Mouse (Mus musculus) liver, embryonic 14.5 days (tissue): ENCODE measurements around the gene Diras2. TPM values are rescaled to one million over a fixed set of nuclear protein-coding genes. Genes with fewer than 3 reads are reported as not detected.

Experiments
- ATAC-seq: fragments of 200-750 bp; cut with Nextera tagmentation; 2 replicates; pipeline ENCODE4 v1.8.0; 2017; ENCODE audit warnings: moderate number of reproducible peaks, mild to moderate bottlenecking, moderate library complexity; ENCODE audit not compliant: insufficient read depth
- DNase-seq, 3 experiments: peaks; one replicate each; pipeline ENCODE4 v3.0.0-alpha.2; 2012 to 2013; ENCODE audit warnings: low read depth in 3 of 3, low spot score in 3 of 3
- H3K27ac ChIP-seq: fragments of 300-500 bp; sonication (generic); 2 replicates; pipeline ENCODE4 v1.5.1; 2014; ENCODE audit warnings: moderate library complexity, mild to moderate bottlenecking, control low read depth, inconsistent platforms
- H3K27me3 ChIP-seq: fragments of 300-500 bp; sonication (generic); 2 replicates; pipeline ENCODE4 v1.6.1; 2014; ENCODE audit warnings: mild to moderate bottlenecking, low read length, moderate library complexity; ENCODE audit not compliant: control insufficient read depth, insufficient read depth
- H3K36me3 ChIP-seq: fragments of 300-500 bp; sonication (generic); replicated peaks from 2 replicates; pipeline ENCODE4 v1.6.1; 2014; ENCODE audit warnings: low read depth; ENCODE audit not compliant: control insufficient read depth, insufficient read depth
- H3K4me1 ChIP-seq, 2 experiments: fragments of 200-500 bp in 1 of 2; fragments of 300-500 bp in 1 of 2; sonication (generic) in 1 of 2; replicated peaks; 2 replicates each; pipeline ENCODE4 v1.6.1; 2012 to 2014; ENCODE audit warnings: antibody characterized with exemption in 1 of 2, inconsistent platforms in 1 of 2, low read length in 1 of 2; ENCODE audit not compliant: control insufficient read depth in 2 of 2, insufficient read depth in 2 of 2
- H3K4me2 ChIP-seq: fragments of 300-500 bp; sonication (generic); 2 replicates; pipeline ENCODE4 v1.6.1; 2014; ENCODE audit warnings: low read depth, mild to moderate bottlenecking, control low read depth, moderate library complexity
- H3K4me3 ChIP-seq, 2 experiments: fragments of 200-500 bp in 1 of 2; fragments of 300-500 bp in 1 of 2; sonication (generic) in 1 of 2; 2 replicates each; pipeline ENCODE4 v1.5.1; 2012 to 2014; ENCODE audit warnings: low read depth in 2 of 2, low read length in 2 of 2, mild to moderate bottlenecking in 2 of 2, control low read depth in 1 of 2, inconsistent platforms in 1 of 2, moderate library complexity in 1 of 2; ENCODE audit not compliant: insufficient read depth in 1 of 2
- H3K9ac ChIP-seq: fragments of 300-500 bp; sonication (generic); replicated peaks from 2 replicates; pipeline ENCODE4 v1.6.1; 2014; ENCODE audit warnings: mild to moderate bottlenecking, control low read depth, moderate library complexity
- H3K9me3 ChIP-seq: fragments of 300-500 bp; sonication (generic); 2 replicates; pipeline ENCODE4 v1.6.1; 2016; ENCODE audit warnings: low read length, mixed read lengths; ENCODE audit not compliant: control insufficient read depth
- CTCF ChIP-seq: IDR thresholded peaks from 2 replicates; pipeline ENCODE4 v1.5.1; 2016; ENCODE audit warnings: antibody characterized with exemption, low read depth, control low read depth
- EP300 ChIP-seq: IDR thresholded peaks from 2 replicates; pipeline ENCODE4 v1.6.1; 2016; ENCODE audit warnings: antibody characterized with exemption, low read depth
- WGBS: fragments of 180-500 bp; shearing (Covaris S2); extraction: QIAGEN DNeasy Blood & Tissue Kit; methylation state at CpG from one replicate; pipeline ENCODE4 v1.1.7; 2014; ENCODE audit not compliant: insufficient replicate concordance; 5-methylcytosine and 5-hydroxymethylcytosine counted together
- polyA plus RNA-seq, 2 experiments: library from polyadenylated mRNA; depleted of rRNA in 1 of 2; stranded (reverse) in 1 of 2; unstranded in 1 of 2; fragments of >200 nt; fragmentation: Nextera tagmentation in 1 of 2; extraction: Ambion mirVana in 1 of 2; gene quantifications; 2 replicates each; pipeline versions ENCODE4 v1.2.1 to v1.2.3; 2012 to 2014

The Diras2 gene
- polyA plus RNA-seq, 2 experiments, result 0.06 to 0.20 TPM

- Histone ChIP-seq H3K27ac (no peak overlapping the region), H3K36me3 (no peaks in the 10 kb centered on the region), H3K9me3 (no peaks in the 10 kb centered on the region), H3K4me3 (no peak overlapping the region), H3K4me1 (no peaks in the 10 kb centered on the region), H3K4me2 (no peak overlapping the region), H3K27me3 (no peaks in the 10 kb centered on the region), H3K9ac (no peak overlapping the region)
- 38% methylated on average over 8 of the region's 8 CpGs for WGBS
- no peak for ATAC-seq
- no peak for TF ChIP-seq CTCF
- TF ChIP-seq EP300, result no peak
- no peak for DNase-seq
Observed at GRCm38 (mm10) chr13:52542036-52542526, 11.0 kb upstream of the Diras2 start.

GRCm38 (mm10) chr13:52541385-52542035, 10.4 kb upstream of the Diras2 start:
- no peaks in the 10 kb centered on the region for H3K27me3 ChIP-seq
- H3K36me3 ChIP-seq, result no peaks in the 10 kb centered on the region
- no peak overlapping the region for H3K27ac ChIP-seq
- H3K4me1 ChIP-seq, result no peaks in the 10 kb centered on the region
- ATAC-seq (no peak), DNase-seq (no peak)
- no peaks in the 10 kb centered on the region for H3K9me3 ChIP-seq
- H3K9ac ChIP-seq, result no peak overlapping the region
- H3K4me2 ChIP-seq, result no peak overlapping the region
- H3K4me3 ChIP-seq, result no peak overlapping the region
- 48% methylated on average over 5 of the region's 5 CpGs for WGBS
- TF ChIP-seq EP300 (no peak), CTCF (no peak)

DNA sequence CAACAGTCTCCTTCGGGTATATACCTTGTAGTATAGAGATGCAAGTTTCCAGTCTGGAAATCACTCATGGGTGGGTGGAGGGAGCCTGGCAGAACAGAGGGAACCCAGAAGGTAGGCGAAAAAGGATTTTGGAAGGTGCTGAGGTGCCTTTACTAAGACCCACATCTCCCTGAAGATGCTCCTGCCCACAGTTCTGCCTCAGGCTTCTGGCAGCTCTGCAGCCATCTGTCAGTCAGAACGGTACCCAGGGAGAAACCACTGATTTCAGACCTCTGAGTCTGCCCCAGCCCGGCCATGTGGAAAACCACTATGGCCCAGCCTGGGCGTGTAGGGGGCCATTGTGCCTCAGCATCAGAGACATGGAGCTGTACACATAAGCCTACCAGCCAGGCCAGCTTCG, 8.4 kb upstream of the Diras2 start:
- H3K36me3 ChIP-seq, result no peaks in the 10 kb centered on the region
- H3K9me3 ChIP-seq, result no peaks in the 10 kb centered on the region
- no peaks in the 10 kb centered on the region for H3K27me3 ChIP-seq
- H3K4me2 ChIP-seq, result no peak overlapping the region
- 49% methylated on average over 6 of the region's 6 CpGs for WGBS
- no peak overlapping the region for H3K27ac ChIP-seq
- no peak overlapping the region for H3K4me3 ChIP-seq
- ATAC-seq (no peak), DNase-seq (no peak)
- TF ChIP-seq EP300 (no peak), CTCF (no peak)
- no peak overlapping the region for H3K9ac ChIP-seq
- no peaks in the 10 kb centered on the region for H3K4me1 ChIP-seq

DNA sequence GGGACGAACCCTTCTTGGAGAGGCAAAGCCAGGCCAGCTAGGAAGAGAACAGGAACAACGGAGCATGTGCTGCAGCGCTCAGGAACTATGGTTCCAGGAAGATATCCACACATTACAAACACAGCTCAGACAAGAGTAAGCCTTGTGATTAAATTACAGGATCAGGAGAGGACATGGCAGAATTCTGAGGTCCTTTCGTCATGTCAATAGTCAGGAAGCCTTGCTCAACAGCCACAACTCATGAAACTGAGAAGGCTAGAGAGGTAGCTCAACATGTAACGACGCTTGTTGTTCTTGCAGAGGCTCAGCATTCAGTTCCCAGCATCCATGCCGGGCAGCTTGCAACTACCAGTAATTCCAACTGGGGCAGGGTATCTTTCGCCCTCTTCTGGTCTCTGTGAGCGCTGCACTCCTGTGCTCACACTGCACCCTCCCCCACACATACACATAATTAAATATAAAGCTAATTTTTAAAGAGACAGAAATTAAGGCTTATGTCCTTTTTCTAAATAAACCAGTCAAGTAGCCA, 7.6 kb upstream of the Diras2 start:
- no peak overlapping the region for H3K4me2 ChIP-seq
- ATAC-seq (no peak), DNase-seq (no peak)
- H3K27ac ChIP-seq, result no peak overlapping the region
- no peaks in the 10 kb centered on the region for H3K36me3 ChIP-seq
- 65% methylated on average over 9 of the region's 9 CpGs for WGBS
- no peaks in the 10 kb centered on the region for H3K27me3 ChIP-seq
- no peak overlapping the region for H3K4me3 ChIP-seq
- no peak for TF ChIP-seq EP300
- peak; percentile 39 for TF ChIP-seq CTCF
- no peak overlapping the region for H3K9ac ChIP-seq
- H3K4me1 ChIP-seq, result no peaks in the 10 kb centered on the region
- H3K9me3 ChIP-seq, result no peaks in the 10 kb centered on the region

- Histone ChIP-seq H3K27me3 (no peaks in the 10 kb centered on the region), H3K4me2 (no peak overlapping the region), H3K9ac (no peak overlapping the region), H3K9me3 (no peaks in the 10 kb centered on the region), H3K4me3 (no peak overlapping the region), H3K4me1 (no peaks in the 10 kb centered on the region), H3K27ac (no peak overlapping the region), H3K36me3 (no peaks in the 10 kb centered on the region)
- no peak for TF ChIP-seq CTCF
- TF ChIP-seq EP300, result no peak
- ATAC-seq, result no peak
- DNase-seq, result no peak
- WGBS, result 76% methylated on average over 26 of the region's 26 CpGs
Observed at GRCm38 (mm10) chr13:52537754-52538587, 6.9 kb upstream of the Diras2 start.
